Mouse (Mus musculus): Measurements from ENCODE around the gene Ubqln1. TPM values are rescaled to one million over a fixed set of nuclear protein-coding genes. Genes with fewer than 3 reads are reported as not detected.

Gene Ubqln1
- polyA plus RNA-seq, 1 experiment: 95.2 TPM

GRCm38 (mm10) chr13:58192146-58192545 lies 23.3 kb downstream of the Ubqln1 start:
- Histone ChIP-seq H3K27me3 (ENCODE audit: control insufficient read depth, insufficient read depth, low read length) (no peaks in the 10 kb centered on the region), H3K4me1 (ENCODE audit: control insufficient read depth, insufficient read depth, low read length) (peaks cover 2% of the 10 kb centered on the region; the same call in 1 of the 2 replicates), H3K4me3 (ENCODE audit: control insufficient read depth, low read depth, low read length) (no peak overlapping the region), H3K27ac (ENCODE audit: control insufficient read depth, insufficient read depth, low read depth, low read length) (no peak overlapping the region; the same call in 1 of the 2 replicates), H3K36me3 (ENCODE audit: control insufficient read depth, insufficient read depth, low read length) (no peaks in the 10 kb centered on the region; the same call in none of the 2 replicates)
- no peak for TF ChIP-seq POLR2A (IDR thresholded peaks at IDR 0.05; ENCODE audit: control insufficient read depth, low read depth, low read length)
- TF ChIP-seq CTCF (IDR thresholded peaks at IDR 0.05; ENCODE audit: control insufficient read depth, insufficient read depth, insufficient replicate concordance, low read depth, low read length): no peak

DNA sequence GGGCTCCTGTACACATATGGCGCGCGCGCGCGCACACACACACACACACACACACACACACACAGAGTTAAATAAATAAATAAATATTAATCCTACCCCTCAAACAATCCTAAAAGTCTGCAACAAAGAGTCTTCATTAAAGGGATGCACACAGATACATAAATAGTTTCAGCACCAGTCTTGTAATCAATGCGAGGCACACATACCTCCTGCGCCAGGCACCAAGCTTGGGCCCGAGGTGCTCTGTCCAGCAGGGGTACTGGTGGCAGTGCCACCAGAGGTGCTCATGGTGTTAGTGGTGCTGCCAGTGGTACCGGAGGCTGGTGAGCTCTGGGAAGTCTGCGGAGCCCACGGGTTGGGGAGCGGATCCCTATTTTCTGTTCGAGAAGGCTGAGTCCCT lies 23.9 kb downstream of the Ubqln1 start:
- H3K4me3 ChIP-seq (ENCODE audit: control insufficient read depth, low read depth, low read length): no peak overlapping the region
- H3K27ac ChIP-seq (ENCODE audit: control insufficient read depth, insufficient read depth, low read depth, low read length): no peak overlapping the region; the same call in 1 of the 2 replicates
- TF ChIP-seq POLR2A (IDR thresholded peaks at IDR 0.05; ENCODE audit: control insufficient read depth, low read depth, low read length) (no peak), CTCF (IDR thresholded peaks at IDR 0.05; ENCODE audit: control insufficient read depth, insufficient read depth, insufficient replicate concordance, low read depth, low read length) (no peak)
- no peaks in the 10 kb centered on the region for H3K27me3 ChIP-seq (ENCODE audit: control insufficient read depth, insufficient read depth, low read length)
- H3K4me1 ChIP-seq (ENCODE audit: control insufficient read depth, insufficient read depth, low read length): peaks cover 2% of the 10 kb centered on the region; the same call in 1 of the 2 replicates
- no peaks in the 10 kb centered on the region; the same call in none of the 2 replicates for H3K36me3 ChIP-seq (ENCODE audit: control insufficient read depth, insufficient read depth, low read length)

DNA sequence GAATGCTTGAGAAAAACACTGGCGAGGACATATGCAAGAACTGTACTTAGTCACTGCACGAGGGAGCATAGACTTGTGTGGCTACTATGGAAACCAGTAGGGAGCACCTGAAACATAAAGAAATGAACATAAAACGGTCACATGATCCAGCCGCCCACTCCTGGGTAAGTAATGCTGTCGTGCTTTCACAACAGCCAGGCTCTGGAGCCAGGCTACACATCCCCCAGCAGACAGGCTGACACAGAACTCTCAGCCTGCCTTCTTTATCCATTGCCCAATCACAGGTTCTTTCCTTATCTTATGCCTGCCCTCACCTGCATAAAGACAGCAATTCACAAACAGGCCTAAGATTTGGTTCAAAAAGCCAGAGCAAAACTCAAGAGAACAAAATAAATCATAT lies 26.0 kb downstream of the Ubqln1 start:
- Histone ChIP-seq H3K36me3 (ENCODE audit: control insufficient read depth, insufficient read depth, low read length) (no peaks in the 10 kb centered on the region; the same call in none of the 2 replicates), H3K4me3 (ENCODE audit: control insufficient read depth, low read depth, low read length) (no peak overlapping the region), H3K27ac (ENCODE audit: control insufficient read depth, insufficient read depth, low read depth, low read length) (no peak overlapping the region), H3K27me3 (ENCODE audit: control insufficient read depth, insufficient read depth, low read length) (no peaks in the 10 kb centered on the region), H3K4me1 (ENCODE audit: control insufficient read depth, insufficient read depth, low read length) (peaks cover 2% of the 10 kb centered on the region; the same call in 1 of the 2 replicates)
- TF ChIP-seq CTCF (IDR thresholded peaks at IDR 0.05; ENCODE audit: control insufficient read depth, insufficient read depth, insufficient replicate concordance, low read depth, low read length) (no peak), POLR2A (IDR thresholded peaks at IDR 0.05; ENCODE audit: control insufficient read depth, low read depth, low read length) (no peak)

GRCm38 (mm10) chr13:58188412-58188811 lies 27.0 kb downstream of the Ubqln1 start:
- Histone ChIP-seq H3K27me3 (ENCODE audit: control insufficient read depth, insufficient read depth, low read length) (no peaks in the 10 kb centered on the region), H3K27ac (ENCODE audit: control insufficient read depth, insufficient read depth, low read depth, low read length) (no peak overlapping the region), H3K4me3 (ENCODE audit: control insufficient read depth, low read depth, low read length) (no peak overlapping the region), H3K4me1 (ENCODE audit: control insufficient read depth, insufficient read depth, low read length) (peaks cover 2% of the 10 kb centered on the region; the same call in 1 of the 2 replicates), H3K36me3 (ENCODE audit: control insufficient read depth, insufficient read depth, low read length) (no peaks in the 10 kb centered on the region; the same call in none of the 2 replicates)
- TF ChIP-seq CTCF (IDR thresholded peaks at IDR 0.05; ENCODE audit: control insufficient read depth, insufficient read depth, insufficient replicate concordance, low read depth, low read length) (peak; percentile 82), POLR2A (IDR thresholded peaks at IDR 0.05; ENCODE audit: control insufficient read depth, low read depth, low read length) (no peak)

GRCm38 (mm10) chr13:58187751-58188150 lies 27.7 kb downstream of the Ubqln1 start:
- no peak overlapping the region for H3K4me3 ChIP-seq (ENCODE audit: control insufficient read depth, low read depth, low read length)
- no peaks in the 10 kb centered on the region for H3K27me3 ChIP-seq (ENCODE audit: control insufficient read depth, insufficient read depth, low read length)
- H3K36me3 ChIP-seq (ENCODE audit: control insufficient read depth, insufficient read depth, low read length): no peaks in the 10 kb centered on the region; the same call in none of the 2 replicates
- H3K27ac ChIP-seq (ENCODE audit: control insufficient read depth, insufficient read depth, low read depth, low read length): no peak overlapping the region
- no peak for TF ChIP-seq POLR2A (IDR thresholded peaks at IDR 0.05; ENCODE audit: control insufficient read depth, low read depth, low read length)
- no peak for TF ChIP-seq CTCF (IDR thresholded peaks at IDR 0.05; ENCODE audit: control insufficient read depth, insufficient read depth, insufficient replicate concordance, low read depth, low read length)
- H3K4me1 ChIP-seq (ENCODE audit: control insufficient read depth, insufficient read depth, low read length): peaks cover 2% of the 10 kb centered on the region; the same call in 1 of the 2 replicates

DNA sequence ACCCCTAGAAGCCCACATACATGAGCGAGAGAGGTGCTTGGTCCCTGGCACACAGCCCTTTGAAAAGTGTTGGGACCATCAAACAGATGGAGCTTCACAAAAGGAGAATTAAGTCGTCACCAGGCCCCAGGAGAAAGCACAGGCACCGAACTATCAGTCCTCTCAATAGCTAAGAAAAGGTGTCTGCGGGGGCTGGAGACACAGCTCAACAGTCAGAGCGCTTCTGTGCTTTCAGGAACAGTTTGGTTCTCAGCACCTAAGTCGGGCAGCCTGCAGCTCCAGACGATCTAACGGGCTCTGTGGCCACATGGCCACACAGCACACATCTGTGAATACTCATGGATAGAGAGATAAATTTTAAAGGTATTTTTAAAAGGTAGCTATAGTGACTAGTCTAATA lies 29.2 kb downstream of the Ubqln1 start:
- H3K36me3 ChIP-seq (ENCODE audit: control insufficient read depth, insufficient read depth, low read length): no peaks in the 10 kb centered on the region; the same call in 1 of the 2 replicates
- TF ChIP-seq CTCF (IDR thresholded peaks at IDR 0.05; ENCODE audit: control insufficient read depth, insufficient read depth, insufficient replicate concordance, low read depth, low read length): no peak
- no peak for TF ChIP-seq POLR2A (IDR thresholded peaks at IDR 0.05; ENCODE audit: control insufficient read depth, low read depth, low read length)

DNA sequence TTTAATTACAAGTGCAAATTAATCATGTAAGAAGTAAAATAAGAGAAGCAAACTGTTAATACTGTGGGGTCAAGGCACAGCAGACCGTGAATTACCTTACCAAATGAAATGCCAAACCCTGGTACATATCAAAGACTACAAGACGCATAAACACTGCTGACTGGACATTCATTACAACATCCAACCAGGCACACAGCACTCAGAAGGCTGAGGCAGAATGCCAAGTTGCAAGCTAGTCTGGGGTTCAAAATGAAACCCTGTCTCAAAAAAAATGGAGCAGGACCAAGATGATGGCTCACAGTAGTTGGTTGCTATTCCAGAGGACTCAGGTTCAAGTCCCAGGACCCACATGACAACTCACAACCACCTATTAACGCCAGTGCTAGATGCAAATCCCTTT lies 31.3 kb downstream of the Ubqln1 start:
- Histone ChIP-seq H3K27ac (ENCODE audit: control insufficient read depth, insufficient read depth, low read depth, low read length) (no peak overlapping the region), H3K27me3 (ENCODE audit: control insufficient read depth, insufficient read depth, low read length) (no peaks in the 10 kb centered on the region), H3K4me1 (ENCODE audit: control insufficient read depth, insufficient read depth, low read length) (peaks cover 2% of the 10 kb centered on the region; the same call in 1 of the 2 replicates), H3K36me3 (ENCODE audit: control insufficient read depth, insufficient read depth, low read length) (no peaks in the 10 kb centered on the region; the same call in none of the 2 replicates), H3K4me3 (ENCODE audit: control insufficient read depth, low read depth, low read length) (no peak overlapping the region)
- no peak for TF ChIP-seq POLR2A (IDR thresholded peaks at IDR 0.05; ENCODE audit: control insufficient read depth, low read depth, low read length)
- no peak for TF ChIP-seq CTCF (IDR thresholded peaks at IDR 0.05; ENCODE audit: control insufficient read depth, insufficient read depth, insufficient replicate concordance, low read depth, low read length)

More for the DNA sequence above, 29.2 kb downstream of the Ubqln1 start:
- H3K4me1 ChIP-seq (ENCODE audit: control insufficient read depth, insufficient read depth, low read length): peaks cover 2% of the 10 kb centered on the region; the same call in 1 of the 2 replicates
- no peaks in the 10 kb centered on the region for H3K27me3 ChIP-seq (ENCODE audit: control insufficient read depth, insufficient read depth, low read length)
- no peak overlapping the region for H3K27ac ChIP-seq (ENCODE audit: control insufficient read depth, insufficient read depth, low read depth, low read length)
- no peak overlapping the region for H3K4me3 ChIP-seq (ENCODE audit: control insufficient read depth, low read depth, low read length)
